Mouse (Mus musculus) liver, embryonic 14.5 days (tissue): ENCODE data around the gene Tnfaip8l1. TPM values are rescaled to one million over a fixed set of nuclear protein-coding genes. Genes with fewer than 3 reads are reported as not detected.

Source experiments
- ATAC-seq: fragments of 200-750 bp; cut with Nextera tagmentation; 2 replicates; pipeline ENCODE4 v1.8.0; 2017; ENCODE audit warnings: moderate number of reproducible peaks, mild to moderate bottlenecking, moderate library complexity; ENCODE audit not compliant: insufficient read depth
- DNase-seq, 3 experiments: peaks; one replicate each; pipeline ENCODE4 v3.0.0-alpha.2; 2012 to 2013; ENCODE audit warnings: low read depth in 3 of 3, low spot score in 3 of 3
- H3K27ac ChIP-seq: fragments of 300-500 bp; sonication (generic); 2 replicates; pipeline ENCODE4 v1.5.1; 2014; ENCODE audit warnings: moderate library complexity, mild to moderate bottlenecking, control low read depth, inconsistent platforms
- H3K27me3 ChIP-seq: fragments of 300-500 bp; sonication (generic); 2 replicates; pipeline ENCODE4 v1.6.1; 2014; ENCODE audit warnings: mild to moderate bottlenecking, low read length, moderate library complexity; ENCODE audit not compliant: control insufficient read depth, insufficient read depth
- H3K36me3 ChIP-seq: fragments of 300-500 bp; sonication (generic); replicated peaks from 2 replicates; pipeline ENCODE4 v1.6.1; 2014; ENCODE audit warnings: low read depth; ENCODE audit not compliant: control insufficient read depth, insufficient read depth
- H3K4me1 ChIP-seq, 2 experiments: fragments of 200-500 bp in 1 of 2; fragments of 300-500 bp in 1 of 2; sonication (generic) in 1 of 2; replicated peaks; 2 replicates each; pipeline ENCODE4 v1.6.1; 2012 to 2014; ENCODE audit warnings: antibody characterized with exemption in 1 of 2, inconsistent platforms in 1 of 2, low read length in 1 of 2; ENCODE audit not compliant: control insufficient read depth in 2 of 2, insufficient read depth in 2 of 2
- H3K4me2 ChIP-seq: fragments of 300-500 bp; sonication (generic); 2 replicates; pipeline ENCODE4 v1.6.1; 2014; ENCODE audit warnings: low read depth, mild to moderate bottlenecking, control low read depth, moderate library complexity
- H3K4me3 ChIP-seq, 2 experiments: fragments of 200-500 bp in 1 of 2; fragments of 300-500 bp in 1 of 2; sonication (generic) in 1 of 2; 2 replicates each; pipeline ENCODE4 v1.5.1; 2012 to 2014; ENCODE audit warnings: low read depth in 2 of 2, low read length in 2 of 2, mild to moderate bottlenecking in 2 of 2, control low read depth in 1 of 2, inconsistent platforms in 1 of 2, moderate library complexity in 1 of 2; ENCODE audit not compliant: insufficient read depth in 1 of 2
- H3K9ac ChIP-seq: fragments of 300-500 bp; sonication (generic); replicated peaks from 2 replicates; pipeline ENCODE4 v1.6.1; 2014; ENCODE audit warnings: mild to moderate bottlenecking, control low read depth, moderate library complexity
- H3K9me3 ChIP-seq: fragments of 300-500 bp; sonication (generic); 2 replicates; pipeline ENCODE4 v1.6.1; 2016; ENCODE audit warnings: low read length, mixed read lengths; ENCODE audit not compliant: control insufficient read depth
- CTCF ChIP-seq: IDR thresholded peaks from 2 replicates; pipeline ENCODE4 v1.5.1; 2016; ENCODE audit warnings: antibody characterized with exemption, low read depth, control low read depth
- EP300 ChIP-seq: IDR thresholded peaks from 2 replicates; pipeline ENCODE4 v1.6.1; 2016; ENCODE audit warnings: antibody characterized with exemption, low read depth
- WGBS: fragments of 180-500 bp; shearing (Covaris S2); extraction: QIAGEN DNeasy Blood & Tissue Kit; methylation state at CpG from one replicate; pipeline ENCODE4 v1.1.7; 2014; ENCODE audit not compliant: insufficient replicate concordance; 5-methylcytosine and 5-hydroxymethylcytosine counted together
- polyA plus RNA-seq, 2 experiments: library from polyadenylated mRNA; depleted of rRNA in 1 of 2; stranded (reverse) in 1 of 2; unstranded in 1 of 2; fragments of >200 nt; fragmentation: Nextera tagmentation in 1 of 2; extraction: Ambion mirVana in 1 of 2; gene quantifications; 2 replicates each; pipeline versions ENCODE4 v1.2.1 to v1.2.3; 2012 to 2014

The Tnfaip8l1 gene
- polyA plus RNA-seq, 2 experiments = 1.5 to 2.7 TPM

- Histone ChIP-seq H3K27ac (no peak overlapping the region), H3K4me2 (no peak overlapping the region), H3K9me3 (no peaks in the 10 kb centered on the region), H3K4me3 (no peak overlapping the region), H3K4me1 (peaks cover 0 to 2% of the 10 kb centered on the region in 2 experiments; a peak in 1 of 4 replicates), H3K27me3 (peaks cover 22% of the 10 kb centered on the region), H3K9ac (no peak overlapping the region), H3K36me3 (no peaks in the 10 kb centered on the region)
- DNase-seq (no peak), ATAC-seq (no peak)
- no peak for TF ChIP-seq CTCF
- no peak for TF ChIP-seq EP300
- 33% methylated on average over 2 of the region's 2 CpGs for WGBS
Measured at GRCm38 (mm10) chr17:56149897-56150296, 12.4 kb upstream of the Tnfaip8l1 start.

GRCm38 (mm10) chr17:56153643-56154042, 8.6 kb upstream of the Tnfaip8l1 start:
- Histone ChIP-seq H3K4me1 (peaks cover 0 to 2% of the 10 kb centered on the region in 2 experiments; a peak in 1 of 4 replicates), H3K4me2 (no peak overlapping the region), H3K9ac (no peak overlapping the region), H3K27me3 (peaks cover 11% of the 10 kb centered on the region), H3K36me3 (no peaks in the 10 kb centered on the region), H3K4me3 (no peak overlapping the region), H3K27ac (no peak overlapping the region), H3K9me3 (no peaks in the 10 kb centered on the region)
- peak; percentile 52; the same call in 1 of the 2 replicates for ATAC-seq
- peak in 2 of 3 experiments; percentile 31 to 36 for DNase-seq
- whole genome bisulfite sequencing = 47% methylated on average over 9 of the region's 9 CpGs
- no peak for TF ChIP-seq CTCF
- TF ChIP-seq EP300 = no peak

- TF ChIP-seq EP300 = no peak
- peak; percentile 92 for TF ChIP-seq CTCF
- WGBS = 2% methylated on average over 9 of the region's 9 CpGs
- Histone ChIP-seq H3K27ac (no peak overlapping the region), H3K9ac (no peak overlapping the region), H3K4me1 (peaks cover 0 to 9% of the 10 kb centered on the region in 2 experiments; a peak in 2 of 4 replicates), H3K9me3 (no peaks in the 10 kb centered on the region), H3K27me3 (no peaks in the 10 kb centered on the region), H3K4me3 (no peak overlapping the region), H3K36me3 (no peaks in the 10 kb centered on the region), H3K4me2 (no peak overlapping the region)
- DNase-seq (peak in 2 of 3 experiments; percentile 30 to 33), ATAC-seq (no peak)
Measured at GRCm38 (mm10) chr17:56159729-56160128, 2.5 kb upstream of the Tnfaip8l1 start.

- H3K9me3 ChIP-seq = no peaks in the 10 kb centered on the region
- H3K27me3 ChIP-seq = no peaks in the 10 kb centered on the region
- H3K9ac ChIP-seq = no peak overlapping the region
- no peak for ATAC-seq
- no peak for DNase-seq
- no peak overlapping the region for H3K27ac ChIP-seq
- peaks cover 0 to 9% of the 10 kb centered on the region in 2 experiments; a peak in 2 of 4 replicates for H3K4me1 ChIP-seq
- WGBS = 52% methylated on average over 6 of the region's 6 CpGs
- TF ChIP-seq CTCF (no peak), EP300 (no peak)
- H3K4me2 ChIP-seq = peak overlapping the region; percentile 71
- H3K36me3 ChIP-seq = no peaks in the 10 kb centered on the region
- no peak overlapping the region for H3K4me3 ChIP-seq
Measured at GRCm38 (mm10) chr17:56163523-56164102, 1.3 kb downstream of the Tnfaip8l1 start.

- Histone ChIP-seq H3K4me2 (no peak overlapping the region), H3K9ac (no peak overlapping the region), H3K4me3 (no peak overlapping the region), H3K27me3 (no peaks in the 10 kb centered on the region), H3K36me3 (no peaks in the 10 kb centered on the region), H3K9me3 (no peaks in the 10 kb centered on the region), H3K27ac (no peak overlapping the region), H3K4me1 (peaks cover 0 to 9% of the 10 kb centered on the region in 2 experiments; a peak in 2 of 4 replicates)
- ATAC-seq = no peak
- no peak for DNase-seq
- 31% methylated on average over 3 of the region's 3 CpGs for WGBS
- no peak for TF ChIP-seq CTCF
- TF ChIP-seq EP300 = no peak
Measured at GRCm38 (mm10) chr17:56164510-56164909, 2.2 kb downstream of the Tnfaip8l1 start.
